Mouse (Mus musculus): Measurements from ENCODE around the gene Gm10100.
"Not testable (repeated sequence)": the region's sequence is repeated elsewhere in the genome, so short reads cannot be mapped to it uniquely, and the experiment has no call there.

Gene Gm10100

GRCm38 (mm10) chr10:77726186-77726585, at the start of gene Gm10100:
TSS of gene Gm10100 (plus strand) at chr10:77726486.
- no peak for DNase-seq (ENCODE audit: low spot score in 2 of 2)

DNA sequence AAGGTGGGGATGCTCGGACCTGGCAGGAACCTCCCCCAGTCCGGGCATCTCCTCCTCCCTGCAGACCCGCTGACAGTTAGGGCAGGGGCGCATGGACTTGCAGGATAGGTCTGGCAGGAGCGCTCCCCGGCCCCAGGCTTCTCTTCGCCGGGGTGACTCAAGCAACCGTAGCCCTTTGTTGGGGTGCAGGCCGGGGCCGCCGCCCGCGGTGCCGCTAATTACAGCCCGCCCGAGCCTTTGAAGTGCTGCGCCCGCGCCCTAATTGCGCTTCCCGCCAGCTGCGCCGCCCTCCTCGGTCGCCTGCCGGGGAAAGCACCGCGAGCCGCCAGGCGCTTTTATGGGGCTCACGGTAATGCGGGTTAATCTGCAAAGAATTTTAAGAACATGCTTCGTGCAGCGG, 48.7 kb upstream of the Gm10100 start:
- no peak for DNase-seq (ENCODE audit: low spot score in 2 of 2)

GRCm38 (mm10) chr10:77682994-77683393, 43.3 kb upstream of the Gm10100 start:
- peak; percentile 31 to 47 for DNase-seq (ENCODE audit: low spot score in 2 of 2)

DNA sequence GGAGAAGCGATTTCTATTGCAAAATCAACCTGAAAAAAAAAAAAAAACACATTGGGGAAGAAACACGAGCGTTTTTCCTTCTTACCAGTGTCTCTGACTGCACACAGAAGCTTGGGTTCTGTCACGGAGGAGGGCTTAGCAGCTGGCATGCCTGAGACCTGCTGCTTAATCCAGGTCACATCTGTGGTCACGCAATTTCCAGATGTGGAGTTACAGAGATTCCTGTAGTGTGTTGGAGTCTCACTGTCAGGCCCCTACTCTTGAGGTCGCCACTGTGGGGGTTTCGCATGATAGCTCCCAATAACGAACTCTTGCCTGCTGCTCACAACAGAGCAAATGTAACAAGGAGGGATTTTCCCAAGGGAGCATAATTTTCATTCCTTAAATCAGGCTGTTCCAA, 42.1 kb upstream of the Gm10100 start:
- no peak for DNase-seq (ENCODE audit: low spot score in 2 of 2)

DNA sequence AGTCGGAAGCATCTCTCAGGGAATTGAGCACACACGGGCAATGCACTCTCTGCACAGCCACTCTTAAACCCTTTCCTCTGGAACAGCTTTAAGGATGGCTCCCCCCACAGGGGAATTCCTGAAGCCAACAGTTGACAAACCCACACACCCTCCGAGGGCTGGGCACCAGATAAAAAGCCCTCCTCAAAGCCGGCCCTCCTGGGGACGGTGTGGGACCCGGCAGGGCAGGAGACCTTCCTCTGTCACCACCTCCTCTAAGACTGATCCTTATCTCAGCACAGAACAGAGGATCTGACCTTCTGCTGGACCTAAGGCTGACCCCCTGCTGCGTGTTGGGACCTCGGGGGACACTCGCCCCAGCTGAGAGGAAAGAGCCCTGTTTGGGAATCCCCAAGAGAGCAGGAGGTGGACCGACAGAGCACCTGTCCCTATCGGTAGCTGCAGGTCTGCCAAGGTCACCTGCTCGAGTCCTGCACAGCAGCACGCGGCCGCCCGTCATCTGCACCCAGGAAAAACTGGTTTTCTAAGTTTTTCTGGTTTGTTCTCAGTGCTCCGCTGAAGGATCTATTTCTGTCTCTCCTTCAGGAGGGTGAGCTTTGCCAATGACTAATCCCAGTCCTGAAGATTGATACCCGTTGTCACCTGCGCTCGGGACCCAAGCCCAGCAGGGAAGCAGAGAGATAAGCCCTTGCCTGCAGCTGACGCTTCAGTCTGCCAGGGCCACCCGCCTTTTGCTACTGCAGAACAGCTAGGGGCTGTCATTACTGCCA, 40.2 kb upstream of the Gm10100 start, which contains the start of gene Tspear:
Gene Tspear, plus strand, starts transcription at position 675 of the 770 bp plus-strand sequence.
- no peak for DNase-seq (ENCODE audit: low spot score in 2 of 2)

DNA sequence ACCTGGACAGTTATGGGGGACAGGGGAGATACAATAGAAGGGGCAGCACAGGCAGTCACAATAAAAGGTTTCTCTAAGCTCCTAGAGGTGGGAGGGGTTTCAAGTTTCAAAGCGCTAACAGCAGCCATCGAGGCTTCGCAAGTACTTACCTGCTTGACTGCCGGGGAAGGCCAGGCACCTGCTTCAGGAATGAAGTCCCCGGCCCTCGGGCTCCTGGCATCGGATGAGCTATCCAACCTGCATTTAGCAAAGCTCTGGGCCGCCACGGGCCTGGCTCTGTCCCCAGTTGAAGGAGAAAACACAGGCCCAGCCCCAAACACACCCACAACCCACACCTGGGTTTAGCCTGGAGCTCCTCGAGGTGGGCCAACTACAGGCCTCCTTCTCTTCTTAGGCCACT, 39.3 kb upstream of the Gm10100 start:
- no peak for DNase-seq (ENCODE audit: low spot score in 2 of 2)

GRCm38 (mm10) chr10:77690356-77690807, 35.9 kb upstream of the Gm10100 start, which contains the start of gene Gm19402:
TSS of gene Gm19402 (minus strand) at chr10:77690757.
- not testable (repeated sequence) for DNase-seq (ENCODE audit: low spot score in 2 of 2)

DNA sequence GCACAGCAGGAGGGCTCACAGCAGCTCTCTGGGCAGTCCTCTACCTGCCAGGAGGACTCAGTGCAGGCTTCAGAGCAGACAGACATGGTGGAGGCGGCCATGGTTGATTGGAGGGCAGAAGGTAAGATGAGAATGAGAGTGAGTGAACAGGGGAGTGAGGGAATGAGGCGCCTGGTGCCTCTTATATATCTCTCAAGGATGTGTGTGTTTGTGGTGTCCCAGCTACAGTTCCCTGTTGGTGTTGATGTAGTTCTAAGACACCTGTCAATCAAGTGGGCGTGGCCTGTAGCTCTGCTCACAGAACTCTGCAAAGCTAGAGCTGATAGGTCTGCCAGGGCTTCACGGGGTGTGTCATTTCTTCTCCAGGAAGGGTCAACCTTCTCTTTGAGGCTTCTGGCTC, 29.2 kb upstream of the Gm10100 start, which contains the start of gene Gm9508:
Gene Gm9508, minus strand, starts transcription at position 101 of the 400 bp plus-strand sequence.
- DNase-seq (ENCODE audit: low spot score in 2 of 2): no peak

DNA sequence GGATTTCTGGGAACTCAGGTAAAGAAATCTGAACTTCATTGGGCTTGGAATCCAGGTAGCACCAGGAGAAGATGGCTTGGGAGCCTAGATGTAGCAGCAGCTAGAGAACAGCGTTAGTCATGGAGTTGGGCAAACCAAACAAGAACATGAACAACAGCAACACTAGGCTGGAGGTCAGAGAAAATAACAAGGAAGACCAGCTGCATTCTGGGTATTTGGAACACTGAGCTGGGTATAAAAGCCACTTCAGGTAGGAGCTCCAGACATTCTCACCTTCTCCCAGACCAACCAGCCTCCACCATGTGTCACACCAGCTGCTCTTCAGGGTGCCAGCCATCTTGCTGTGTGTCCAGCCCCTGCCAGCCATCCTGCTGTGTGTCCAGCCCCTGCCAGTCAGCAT, 20.0 kb upstream of the Gm10100 start, which contains the start of gene Gm10272:
Gene Gm10272, plus strand, starts transcription at position 301 of the 400 bp plus-strand sequence.
- no peak for DNase-seq (ENCODE audit: low spot score in 2 of 2)

DNA sequence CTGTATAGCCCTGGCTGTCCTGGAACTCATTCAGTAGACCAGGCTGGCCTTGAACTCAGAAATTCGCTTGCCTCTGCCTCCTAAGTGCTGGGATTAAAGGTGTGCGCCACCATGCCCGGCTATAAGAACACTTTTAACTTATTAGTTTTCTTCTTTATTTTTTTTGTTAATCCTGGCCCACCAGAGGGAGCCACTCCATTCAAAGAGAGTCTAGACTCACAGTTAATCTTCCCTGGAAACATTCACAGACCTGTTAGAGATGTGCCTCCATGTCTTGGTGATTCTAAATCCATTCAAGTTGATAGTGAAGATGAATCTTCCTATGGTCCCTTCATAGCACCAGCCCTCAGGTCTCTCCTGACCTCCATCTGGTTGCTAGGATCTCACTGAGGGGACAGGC, 16.5 kb upstream of the Gm10100 start:
- DNase-seq (ENCODE audit: low spot score in 2 of 2): no peak

DNA sequence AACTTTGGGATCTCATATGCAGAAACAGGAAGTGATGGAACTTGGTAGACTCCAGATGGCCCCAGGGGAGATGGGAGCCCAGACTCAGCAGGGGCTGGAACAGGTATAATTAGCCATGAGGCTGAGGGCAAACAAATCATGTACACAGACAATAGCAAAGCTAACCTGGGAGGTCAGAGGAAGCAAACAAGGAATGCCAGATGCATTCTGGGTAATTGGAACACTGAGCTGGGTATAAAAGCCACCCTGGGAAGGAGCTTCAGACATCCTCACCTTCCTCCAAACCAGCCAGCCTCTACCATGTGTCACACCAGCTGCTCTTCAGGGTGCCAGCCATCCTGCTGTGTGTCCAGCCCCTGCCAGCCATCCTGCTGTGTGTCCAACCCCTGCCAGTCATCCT, 15.1 kb upstream of the Gm10100 start, which contains the start of gene Gm10024:
Gene Gm10024, plus strand, starts transcription at position 301 of the 400 bp plus-strand sequence.
- not testable (repeated sequence) for DNase-seq (ENCODE audit: low spot score in 2 of 2)

DNA sequence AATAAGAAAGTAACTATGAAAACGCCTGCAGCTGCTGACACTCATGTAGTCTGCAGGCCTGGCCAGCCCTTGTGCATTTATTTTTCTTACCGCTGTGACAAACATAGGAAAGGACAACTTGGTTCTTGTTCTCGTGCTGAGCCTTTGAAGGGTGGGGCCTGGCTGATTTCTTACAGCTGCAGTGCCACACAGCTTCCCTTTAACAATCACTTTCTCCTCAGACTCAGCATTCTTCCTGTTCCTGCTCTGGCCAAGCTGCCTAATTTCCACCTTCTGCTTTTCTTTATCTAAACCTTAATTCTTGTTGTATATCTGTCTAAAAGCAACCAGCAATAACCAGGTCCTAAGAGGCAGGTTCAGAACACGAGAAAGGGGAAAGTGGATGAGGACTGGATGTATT, 12.6 kb upstream of the Gm10100 start:
- no peak for DNase-seq (ENCODE audit: low spot score in 2 of 2)

- DNase-seq (ENCODE audit: low spot score in 2 of 2): no peak
Observed at GRCm38 (mm10) chr10:77715507-77715906, 10.8 kb upstream of the Gm10100 start, which contains the start of gene Gm10142. TSS of gene Gm10142 (plus strand) at chr10:77715807.

- not testable (repeated sequence) for DNase-seq (ENCODE audit: low spot score in 2 of 2)
Observed at GRCm38 (mm10) chr10:77720299-77720698, 6.0 kb upstream of the Gm10100 start, which contains the start of gene Krtap12-1. TSS of gene Krtap12-1 (plus strand) at chr10:77720599.

DNA sequence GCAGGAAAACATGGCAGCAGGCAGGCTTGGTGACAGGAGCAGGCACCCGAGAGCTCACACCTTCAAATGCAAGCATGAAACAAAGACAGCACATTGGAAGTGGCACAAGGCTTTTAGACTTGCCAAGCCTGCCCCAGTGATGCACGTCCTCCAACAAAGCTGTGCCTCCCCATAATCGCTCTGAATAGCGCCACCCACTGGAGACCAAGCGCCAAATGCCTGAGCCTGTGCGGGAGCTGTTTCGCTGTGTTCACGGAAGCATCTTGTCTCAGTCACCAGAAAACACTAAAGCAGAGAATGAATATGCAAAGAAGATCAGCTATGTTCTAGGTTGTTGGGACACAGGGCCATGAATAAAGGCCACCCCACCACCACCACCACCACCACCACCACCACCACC, 1.4 kb upstream of the Gm10100 start:
- no peak for DNase-seq (ENCODE audit: low spot score in 2 of 2)

GRCm38 (mm10) chr10:77728280-77728679, 2.0 kb downstream of the Gm10100 start:
- no peak for DNase-seq (ENCODE audit: low spot score in 2 of 2)

GRCm38 (mm10) chr10:77729241-77729640, 3.0 kb downstream of the Gm10100 start:
- DNase-seq (ENCODE audit: low spot score in 2 of 2): no peak

DNA sequence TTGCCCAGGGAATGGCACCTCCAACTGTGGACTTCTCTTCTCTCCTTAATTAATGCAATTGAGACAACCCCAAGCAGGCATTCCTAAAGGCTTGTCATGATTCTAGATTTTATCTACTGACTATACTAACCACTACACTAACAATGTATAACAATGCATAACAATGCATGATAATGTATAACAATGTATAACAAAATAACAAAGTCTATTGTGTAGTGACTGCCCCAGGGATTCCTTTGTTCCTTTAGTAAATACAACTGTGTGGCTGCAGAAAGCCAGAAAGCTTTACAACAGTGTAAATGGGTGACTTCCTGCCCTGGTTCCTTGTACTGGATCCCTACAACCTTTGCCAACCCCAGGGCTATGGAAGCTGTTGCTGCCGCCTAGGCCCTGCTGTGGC, 9.6 kb downstream of the Gm10100 start:
- no peak for DNase-seq (ENCODE audit: low spot score in 2 of 2)

GRCm38 (mm10) chr10:77738929-77739328, 12.6 kb downstream of the Gm10100 start:
- no peak for DNase-seq (ENCODE audit: low spot score in 2 of 2)

- DNase-seq (ENCODE audit: low spot score in 2 of 2): not testable (repeated sequence)
Observed at GRCm38 (mm10) chr10:77741924-77742688, 15.8 kb downstream of the Gm10100 start, which contains the start of gene Gm18596. TSS of gene Gm18596 (minus strand) at chr10:77742638.

GRCm38 (mm10) chr10:77750686-77751085, 24.4 kb downstream of the Gm10100 start:
- not testable (repeated sequence) for DNase-seq (ENCODE audit: low spot score in 2 of 2)

- DNase-seq (ENCODE audit: low spot score in 2 of 2): not testable (repeated sequence)
Observed at GRCm38 (mm10) chr10:77751254-77751653, 25.0 kb downstream of the Gm10100 start, which contains the start of gene Gm9736. TSS of gene Gm9736 (minus strand) at chr10:77751354.

All from frontal cortex, postnatal 36 days (tissue).